Mouse (Mus musculus) midbrain, embryonic 15.5 days (tissue): ENCODE data around the gene Olfr967. TPM values are rescaled to one million over a fixed set of nuclear protein-coding genes. Genes with fewer than 3 reads are reported as not detected.
"Not testable (repeated sequence)": the region's sequence is repeated elsewhere in the genome, so short reads cannot be mapped to it uniquely, and the experiment has no call there.

Experiments
- ATAC-seq: fragments of 200-750 bp; cut with Nextera tagmentation; replicated peaks from 2 replicates; pipeline ENCODE4 v1.8.0; 2017; ENCODE audit warnings: moderate TSS enrichment
- H3K27ac ChIP-seq: fragments of 300-500 bp; sonication (generic); 2 replicates; pipeline ENCODE4 v1.5.1; 2015; ENCODE audit warnings: mild to moderate bottlenecking, inconsistent platforms
- H3K27me3 ChIP-seq: fragments of 300-500 bp; sonication (generic); replicated peaks from 2 replicates; pipeline ENCODE4 v1.6.1; 2015; ENCODE audit warnings: inconsistent platforms
- H3K36me3 ChIP-seq: fragments of 300-500 bp; sonication (generic); replicated peaks from 2 replicates; pipeline ENCODE4 v1.6.1; 2015; ENCODE audit warnings: inconsistent platforms
- H3K4me1 ChIP-seq: fragments of 300-500 bp; sonication (generic); 2 replicates; pipeline ENCODE4 v1.6.1; 2015; ENCODE audit warnings: inconsistent platforms
- H3K4me2 ChIP-seq: fragments of 300-500 bp; sonication (generic); 2 replicates; pipeline ENCODE4 v1.6.1; 2015; ENCODE audit warnings: inconsistent platforms, mild to moderate bottlenecking, moderate library complexity
- H3K4me3 ChIP-seq: fragments of 300-500 bp; sonication (generic); 2 replicates; pipeline ENCODE4 v1.5.1; 2015; ENCODE audit warnings: mild to moderate bottlenecking, inconsistent platforms
- H3K9ac ChIP-seq: fragments of 300-500 bp; sonication (generic); 2 replicates; pipeline ENCODE4 v1.6.1; 2015; ENCODE audit warnings: mild to moderate bottlenecking, inconsistent platforms
- H3K9me3 ChIP-seq: fragments of 300-500 bp; sonication (generic); 2 replicates; pipeline ENCODE4 v1.6.1; 2016; ENCODE audit warnings: inconsistent platforms
- WGBS: fragments of 180-500 bp; shearing (Covaris S2); methylation state at CpG from one replicate; pipeline ENCODE4 v1.1.7; 2015; ENCODE audit warnings: mixed read lengths; 5-methylcytosine and 5-hydroxymethylcytosine counted together
- polyA plus RNA-seq: library from polyadenylated mRNA; unstranded; fragments of >200 nt; fragmentation: Nextera tagmentation; extraction: Ambion mirVana; gene quantifications from 2 replicates; pipeline ENCODE4 v1.2.1, GENCODE M21; 2015

Gene Olfr967
- polyA plus RNA-seq: not detected in 2 replicates

- H3K27ac ChIP-seq: no peak within 1 kb of the TSS
- H3K4me2 ChIP-seq: no peak within 1 kb of the TSS
- H3K36me3 ChIP-seq: no peaks in the 10 kb centered on the region
- H3K4me1 ChIP-seq: no peaks in the 10 kb centered on the region
- ATAC-seq: no peak
- H3K4me3 ChIP-seq: no peak within 1 kb of the TSS
- H3K27me3 ChIP-seq: no peaks in the 10 kb centered on the region
- no peaks in the 10 kb centered on the region for H3K9me3 ChIP-seq
- H3K9ac ChIP-seq: no peak within 1 kb of the TSS
These were observed at the start of gene Olfr967 for GRCm38 (mm10) chr9:39745949-39746348. TSS of gene Olfr967 (plus strand) at chr9:39746249.

GRCm38 (mm10) chr9:39701123-39701522 lies 44.9 kb upstream of the Olfr967 start:
- WGBS: 84% methylated on average over 8 of the region's 8 CpGs
- H3K4me3 ChIP-seq, H3K9ac ChIP-seq, H3K4me1 ChIP-seq, ATAC-seq, H3K36me3 ChIP-seq, H3K9me3 ChIP-seq, H3K4me2 ChIP-seq, H3K27me3 ChIP-seq, H3K27ac ChIP-seq: not testable (repeated sequence)

DNA sequence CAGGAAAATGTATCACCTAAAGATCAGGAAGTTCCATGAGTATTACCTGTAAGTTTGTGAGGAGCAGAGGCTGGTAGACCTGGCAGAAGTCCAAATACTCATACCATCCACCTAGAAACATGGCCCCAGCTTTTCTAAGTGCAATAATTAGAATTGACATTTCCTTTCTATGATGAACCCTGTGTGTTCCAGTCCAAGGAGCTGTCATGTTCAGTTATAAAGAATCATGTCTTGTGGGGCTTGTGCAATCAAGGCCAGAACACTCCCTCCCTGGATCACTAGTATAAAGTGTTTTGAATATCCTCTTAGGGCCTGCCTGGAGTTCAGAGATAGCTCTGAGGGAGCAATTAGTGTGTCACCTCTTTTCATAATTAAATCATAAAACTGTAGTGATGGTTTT lies 39.0 kb upstream of the Olfr967 start, which contains the start of gene Olfr149:
Gene Olfr149 (minus strand): TSS at position 101 of the 400 bp plus-strand sequence.
- Histone ChIP-seq H3K4me1 (no peaks in the 10 kb centered on the region), H3K9me3 (no peaks in the 10 kb centered on the region), H3K4me2 (no peak within 1 kb of the TSS), H3K36me3 (no peaks in the 10 kb centered on the region), H3K4me3 (no peak within 1 kb of the TSS), H3K27ac (no peak within 1 kb of the TSS), H3K27me3 (no peaks in the 10 kb centered on the region), H3K9ac (no peak within 1 kb of the TSS)
- no peak for ATAC-seq

DNA sequence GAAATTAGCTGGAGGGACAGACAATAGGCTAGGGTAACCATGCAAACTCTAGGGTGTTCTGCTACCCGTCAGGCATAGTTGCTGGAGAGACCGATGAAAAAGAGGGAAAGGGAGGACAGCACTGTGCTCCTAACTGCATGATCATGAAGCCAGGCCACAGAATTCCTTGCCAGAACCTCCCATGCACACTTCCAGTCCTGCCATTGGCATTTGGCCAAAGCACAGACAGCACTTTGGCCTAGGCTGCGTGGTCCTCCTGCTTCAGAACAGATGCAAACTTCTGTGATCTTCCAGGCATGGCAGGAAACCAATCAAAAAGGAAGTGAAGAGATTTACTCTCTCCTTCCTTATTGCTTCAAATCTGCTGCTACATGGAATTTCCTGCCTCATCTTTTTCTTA lies 37.1 kb upstream of the Olfr967 start:
- Histone ChIP-seq H3K4me3 (no peak overlapping the region), H3K36me3 (no peaks in the 10 kb centered on the region), H3K4me1 (no peaks in the 10 kb centered on the region), H3K9me3 (no peaks in the 10 kb centered on the region), H3K4me2 (no peak overlapping the region), H3K27ac (no peak overlapping the region), H3K9ac (no peak overlapping the region), H3K27me3 (no peaks in the 10 kb centered on the region)
- WGBS: 70% methylated on average over 3 of the region's 3 CpGs
- no peak for ATAC-seq

DNA sequence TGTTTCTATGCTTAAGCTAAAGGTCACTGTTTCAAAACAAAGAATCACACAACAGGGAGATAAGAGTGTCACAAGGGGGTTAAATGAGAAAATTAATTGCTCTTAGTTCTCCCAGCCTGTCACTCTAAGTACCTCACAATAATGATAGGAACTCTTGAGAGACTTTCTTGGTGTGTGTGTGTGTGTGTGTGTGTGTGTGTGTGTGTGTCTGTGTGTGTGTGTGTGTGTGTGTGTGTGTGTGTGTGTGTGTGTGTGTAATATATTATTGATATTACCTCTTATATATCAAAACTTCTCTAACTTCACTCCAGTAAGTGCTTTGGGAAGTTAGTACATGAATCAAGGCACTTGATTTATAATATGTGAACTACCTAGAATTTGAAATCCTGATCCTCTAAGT lies 35.0 kb upstream of the Olfr967 start, which contains the start of gene Olfr965:
Gene Olfr965 (plus strand): TSS at position 301 of the 400 bp plus-strand sequence.
- ATAC-seq: no peak
- no peak within 1 kb of the TSS for H3K27ac ChIP-seq

DNA sequence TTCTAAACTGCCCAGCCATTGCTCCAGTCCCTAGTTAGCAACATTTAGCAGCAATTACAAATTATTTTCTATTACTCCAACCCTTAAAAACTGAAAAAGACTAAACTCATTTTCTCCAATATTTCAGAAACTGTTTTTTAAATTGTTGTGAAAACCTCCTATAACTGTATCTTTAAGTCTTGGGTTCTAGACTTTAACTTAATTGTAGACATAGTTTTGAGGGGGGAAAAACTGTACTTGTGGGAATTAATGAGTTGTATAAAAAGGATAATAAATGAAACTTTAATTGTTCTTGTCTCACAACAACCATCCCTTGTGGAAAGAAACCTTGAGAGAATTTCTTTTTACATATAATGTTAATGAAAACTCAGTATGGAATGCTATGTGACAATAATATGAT lies 15.4 kb upstream of the Olfr967 start, which contains the start of gene Olfr150:
Gene Olfr150 (plus strand): TSS at position 301 of the 400 bp plus-strand sequence.
- Histone ChIP-seq H3K4me3 (no peak within 1 kb of the TSS), H3K4me2 (no peak within 1 kb of the TSS), H3K9me3 (no peaks in the 10 kb centered on the region), H3K27me3 (no peaks in the 10 kb centered on the region), H3K4me1 (no peaks in the 10 kb centered on the region), H3K9ac (no peak within 1 kb of the TSS), H3K36me3 (no peaks in the 10 kb centered on the region), H3K27ac (no peak within 1 kb of the TSS)
- no peak for ATAC-seq

More for the DNA sequence above, 35.0 kb upstream of the Olfr967 start, which contains the start of gene Olfr965:
- Histone ChIP-seq H3K9ac (no peak within 1 kb of the TSS), H3K4me2 (no peak within 1 kb of the TSS), H3K4me1 (no peaks in the 10 kb centered on the region), H3K4me3 (no peak within 1 kb of the TSS), H3K27me3 (no peaks in the 10 kb centered on the region), H3K36me3 (no peaks in the 10 kb centered on the region), H3K9me3 (no peaks in the 10 kb centered on the region)

GRCm38 (mm10) chr9:39740741-39741140 lies 5.3 kb upstream of the Olfr967 start:
- whole genome bisulfite sequencing: 97% methylated on average over 1 of the region's 1 CpGs
- no peaks in the 10 kb centered on the region for H3K27me3 ChIP-seq

GRCm38 (mm10) chr9:39746428-39746827 lies 379 bp downstream of the Olfr967 start:
- no peaks in the 10 kb centered on the region for H3K4me1 ChIP-seq
- no peaks in the 10 kb centered on the region for H3K36me3 ChIP-seq
- no peaks in the 10 kb centered on the region for H3K27me3 ChIP-seq
- no peak overlapping the region for H3K4me3 ChIP-seq
- H3K27ac ChIP-seq: no peak overlapping the region
- ATAC-seq: no peak
- H3K9me3 ChIP-seq: no peaks in the 10 kb centered on the region
- no peak overlapping the region for H3K9ac ChIP-seq
- 93% methylated on average over 1 of the region's 1 CpGs for WGBS
- H3K4me2 ChIP-seq: no peak overlapping the region

More at GRCm38 (mm10) chr9:39740741-39741140, 5.3 kb upstream of the Olfr967 start:
- Histone ChIP-seq H3K4me1 (no peaks in the 10 kb centered on the region), H3K9me3 (no peaks in the 10 kb centered on the region), H3K27ac (no peak overlapping the region), H3K9ac (no peak overlapping the region), H3K36me3 (no peaks in the 10 kb centered on the region), H3K4me2 (no peak overlapping the region), H3K4me3 (no peak overlapping the region)
- ATAC-seq: no peak

GRCm38 (mm10) chr9:39783153-39783552 lies 37.1 kb downstream of the Olfr967 start, which contains the start of gene Olfr968:
TSS of gene Olfr968 (minus strand) at chr9:39783253.
- no peak within 1 kb of the TSS for H3K9ac ChIP-seq
- no peak for ATAC-seq
- no peaks in the 10 kb centered on the region for H3K36me3 ChIP-seq
- 75% methylated on average over 1 of the region's 1 CpGs for WGBS
- no peaks in the 10 kb centered on the region for H3K4me1 ChIP-seq
- H3K27me3 ChIP-seq: no peaks in the 10 kb centered on the region
- no peak within 1 kb of the TSS for H3K27ac ChIP-seq
- H3K9me3 ChIP-seq: no peaks in the 10 kb centered on the region
- H3K4me3 ChIP-seq: no peak within 1 kb of the TSS
- H3K4me2 ChIP-seq: no peak within 1 kb of the TSS

DNA sequence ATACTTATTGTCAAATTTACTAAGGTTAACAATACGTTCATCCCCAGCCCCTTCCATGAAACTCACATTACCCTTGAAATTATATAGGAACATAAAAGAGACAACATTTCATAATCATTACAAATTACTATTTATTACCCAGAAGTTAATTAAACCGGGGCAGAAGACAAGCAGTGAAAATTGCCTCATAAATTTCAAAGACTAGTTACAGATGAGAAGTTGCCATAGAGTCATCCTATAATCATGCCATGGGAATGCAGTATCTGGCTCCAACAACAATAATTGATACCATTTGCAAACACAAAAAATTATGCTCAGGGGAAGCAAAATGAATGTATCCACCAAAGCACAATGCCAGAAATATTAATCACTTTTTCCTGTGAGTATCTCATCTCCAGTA lies 44.5 kb downstream of the Olfr967 start, which contains the start of gene Olfr969:
Gene Olfr969 (plus strand): TSS at position 388 of the 400 bp plus-strand sequence.
- Histone ChIP-seq H3K27me3 (no peaks in the 10 kb centered on the region), H3K4me2 (no peak within 1 kb of the TSS), H3K9ac (no peak within 1 kb of the TSS), H3K4me3 (no peak within 1 kb of the TSS), H3K9me3 (no peaks in the 10 kb centered on the region), H3K27ac (no peak within 1 kb of the TSS), H3K36me3 (no peaks in the 10 kb centered on the region), H3K4me1 (no peaks in the 10 kb centered on the region)
- 73% methylated on average over 2 of the region's 2 CpGs for WGBS
- ATAC-seq: no peak

Other genes with a start within 250 kb of the Olfr967 start
- gene Olfr957, start 230.4 kb upstream of the Olfr967 start, polyA plus RNA-seq: not detected in 2 replicates
- gene Olfr958, start 192.2 kb upstream of the Olfr967 start, polyA plus RNA-seq: not detected in 2 replicates
- gene Olfr959, start 170.7 kb upstream of the Olfr967 start, polyA plus RNA-seq: not detected in 2 replicates
- gene AW551984, start 141.8 kb upstream of the Olfr967 start, polyA plus RNA-seq: 172 and 184 TPM in 2 replicates
- not detected in 2 replicates for gene Olfr148, start 135.6 kb upstream of the Olfr967 start, polyA plus RNA-seq
- not detected in 2 replicates for gene Olfr960, start 124.9 kb upstream of the Olfr967 start, polyA plus RNA-seq
- not detected in 2 replicates for gene Olfr961, start 101.2 kb upstream of the Olfr967 start, polyA plus RNA-seq
- not detected in 2 replicates for gene Olfr963, start 79.0 kb upstream of the Olfr967 start, polyA plus RNA-seq
- not detected in 2 replicates for gene Olfr149, start 39.1 kb upstream of the Olfr967 start, polyA plus RNA-seq
- not detected in 2 replicates for gene Olfr965, start 34.9 kb upstream of the Olfr967 start, polyA plus RNA-seq
- not detected in 2 replicates for gene Olfr150, start 15.3 kb upstream of the Olfr967 start, polyA plus RNA-seq
- gene Olfr968, start 37.0 kb downstream of the Olfr967 start, polyA plus RNA-seq: not detected in 2 replicates
- not detected in 2 replicates for gene Olfr969, start 44.7 kb downstream of the Olfr967 start, polyA plus RNA-seq
- not detected in 2 replicates for gene Olfr970, start 62.6 kb downstream of the Olfr967 start, polyA plus RNA-seq
- not detected in 2 replicates for gene Olfr971, start 90.6 kb downstream of the Olfr967 start, polyA plus RNA-seq
- not detected in 2 replicates for gene Olfr972, start 120.2 kb downstream of the Olfr967 start, polyA plus RNA-seq
- not detected in 2 replicates for gene Olfr229, start 161.1 kb downstream of the Olfr967 start, polyA plus RNA-seq
- not detected in 2 replicates for gene Olfr974, start 191.3 kb downstream of the Olfr967 start, polyA plus RNA-seq
- gene Olfr975, start 205.8 kb downstream of the Olfr967 start, polyA plus RNA-seq: 0.09 TPM in 1 of 2 replicates, not detected in the other
- gene Olfr976, start 214.9 kb downstream of the Olfr967 start, polyA plus RNA-seq: not detected in 2 replicates
- gene Olfr978, start 245.9 kb downstream of the Olfr967 start, polyA plus RNA-seq: not detected in 2 replicates